Mouse (Mus musculus): ENCODE measurements at regions not wholly inside any gene's neighbourhood (a gene's known extent, or its start where the extent isn't known, plus 50 kb on each side); places are given as distances from the start of the nearest gene placed in this dataset.

GRCm38 (mm10) chr6:140354082-140354481 lies 69.8 kb upstream of the Plekha5 start:
- TF ChIP-seq EP300 (IDR thresholded peaks at IDR 0.05; ENCODE audit: insufficient read depth, low read depth, low read length) (no peak), CTCF (IDR thresholded peaks at IDR 0.05) (no peak)

Data from heart, adult 2 months (tissue).